Mouse (Mus musculus): Measurements from ENCODE around the gene Babam2.

DNA sequence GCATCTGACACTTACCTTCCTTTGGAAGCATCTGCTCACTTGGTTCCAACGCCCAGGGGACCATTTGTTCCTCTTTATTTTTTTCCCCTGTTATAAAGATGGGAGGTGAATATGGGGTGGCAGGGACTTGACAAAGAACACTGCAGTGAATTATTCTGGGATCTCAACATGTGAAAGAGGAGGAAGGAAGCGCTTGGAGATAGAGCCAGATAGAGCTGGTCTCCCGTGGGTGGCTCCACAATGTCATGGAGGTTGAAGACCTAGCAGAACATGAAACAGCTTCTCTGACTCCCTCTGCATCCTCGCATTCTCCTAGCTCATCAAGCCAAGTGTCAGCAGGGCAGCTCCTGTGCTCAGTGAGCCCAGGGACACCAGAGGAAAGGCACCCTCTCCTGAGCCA, 312.6 kb downstream of the Babam2 start:
- no peak for TF ChIP-seq POLR2A (IDR thresholded peaks at IDR 0.05; ENCODE audit: insufficient read depth, low read length)
- TF ChIP-seq CTCF (IDR thresholded peaks at IDR 0.05; ENCODE audit: low read depth, low read length), result no peak
- TF ChIP-seq EP300 (IDR thresholded peaks at IDR 0.05; ENCODE audit: insufficient read depth, low read depth, low read length), result no peak
